Mouse (Mus musculus) midbrain, embryonic 15.5 days (tissue): ENCODE measurements around the gene Slc36a3. TPM values are rescaled to one million over a fixed set of nuclear protein-coding genes. Genes with fewer than 3 reads are reported as not detected.

ENCODE experiments used
- ATAC-seq: fragments of 200-750 bp; cut with Nextera tagmentation; replicated peaks from 2 replicates; pipeline ENCODE4 v1.8.0; 2017; ENCODE audit warnings: moderate TSS enrichment
- H3K27ac ChIP-seq: fragments of 300-500 bp; sonication (generic); 2 replicates; pipeline ENCODE4 v1.5.1; 2015; ENCODE audit warnings: mild to moderate bottlenecking, inconsistent platforms
- H3K27me3 ChIP-seq: fragments of 300-500 bp; sonication (generic); replicated peaks from 2 replicates; pipeline ENCODE4 v1.6.1; 2015; ENCODE audit warnings: inconsistent platforms
- H3K36me3 ChIP-seq: fragments of 300-500 bp; sonication (generic); replicated peaks from 2 replicates; pipeline ENCODE4 v1.6.1; 2015; ENCODE audit warnings: inconsistent platforms
- H3K4me1 ChIP-seq: fragments of 300-500 bp; sonication (generic); 2 replicates; pipeline ENCODE4 v1.6.1; 2015; ENCODE audit warnings: inconsistent platforms
- H3K4me2 ChIP-seq: fragments of 300-500 bp; sonication (generic); 2 replicates; pipeline ENCODE4 v1.6.1; 2015; ENCODE audit warnings: inconsistent platforms, mild to moderate bottlenecking, moderate library complexity
- H3K4me3 ChIP-seq: fragments of 300-500 bp; sonication (generic); 2 replicates; pipeline ENCODE4 v1.5.1; 2015; ENCODE audit warnings: mild to moderate bottlenecking, inconsistent platforms
- H3K9ac ChIP-seq: fragments of 300-500 bp; sonication (generic); 2 replicates; pipeline ENCODE4 v1.6.1; 2015; ENCODE audit warnings: mild to moderate bottlenecking, inconsistent platforms
- H3K9me3 ChIP-seq: fragments of 300-500 bp; sonication (generic); 2 replicates; pipeline ENCODE4 v1.6.1; 2016; ENCODE audit warnings: inconsistent platforms
- WGBS: fragments of 180-500 bp; shearing (Covaris S2); methylation state at CpG from one replicate; pipeline ENCODE4 v1.1.7; 2015; ENCODE audit warnings: mixed read lengths; 5-methylcytosine and 5-hydroxymethylcytosine counted together
- polyA plus RNA-seq: library from polyadenylated mRNA; unstranded; fragments of >200 nt; fragmentation: Nextera tagmentation; extraction: Ambion mirVana; gene quantifications from 2 replicates; pipeline ENCODE4 v1.2.1, GENCODE M21; 2015

The Slc36a3 gene
- polyA plus RNA-seq, 1 experiment from 2014 or later = not detected

DNA sequence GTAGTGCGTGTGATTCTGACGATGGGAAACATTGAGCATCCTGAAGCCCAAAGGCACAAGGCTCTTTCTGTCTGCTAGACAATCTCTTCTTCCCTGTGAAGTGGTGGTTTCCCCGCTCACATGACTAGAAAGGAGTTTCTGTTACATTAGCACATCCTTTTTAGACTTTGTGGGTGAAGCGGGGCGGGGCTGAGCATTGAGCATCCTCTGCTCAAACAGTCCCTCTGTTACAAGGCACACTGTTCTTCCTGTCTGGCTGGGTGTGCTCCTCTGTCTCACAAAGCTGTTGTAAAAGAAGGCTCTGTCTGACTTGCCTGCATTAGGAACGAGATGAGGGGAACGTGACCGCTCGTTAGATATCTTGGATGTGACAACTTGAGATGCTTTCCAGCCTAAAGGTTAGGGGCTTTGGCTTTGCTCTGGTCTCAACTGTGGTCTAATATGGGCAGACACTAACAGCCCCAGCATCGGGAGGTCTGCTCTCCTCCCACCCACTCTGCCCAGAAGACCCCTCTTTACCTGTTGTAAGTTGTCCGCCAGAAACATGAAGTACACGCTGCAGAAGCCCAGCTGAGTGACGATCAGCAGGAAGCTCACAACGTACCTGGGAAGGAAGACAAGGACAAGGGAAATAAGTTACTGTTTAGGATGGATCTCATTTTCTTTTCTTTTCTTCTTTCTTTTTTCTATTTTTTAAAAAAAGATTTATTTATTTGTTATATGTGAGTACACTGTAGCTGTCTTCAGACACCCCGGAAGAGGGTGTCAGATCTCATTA, 14.5 kb downstream of the Slc36a3 start:
- Histone ChIP-seq H3K27ac (no peak overlapping the region), H3K36me3 (no peaks in the 10 kb centered on the region), H3K4me3 (no peak overlapping the region), H3K4me2 (no peak overlapping the region), H3K9ac (no peak overlapping the region), H3K9me3 (no peaks in the 10 kb centered on the region), H3K27me3 (no peaks in the 10 kb centered on the region), H3K4me1 (no peaks in the 10 kb centered on the region)
- 85% methylated on average over 15 of the region's 15 CpGs for WGBS
- no peak for ATAC-seq

DNA sequence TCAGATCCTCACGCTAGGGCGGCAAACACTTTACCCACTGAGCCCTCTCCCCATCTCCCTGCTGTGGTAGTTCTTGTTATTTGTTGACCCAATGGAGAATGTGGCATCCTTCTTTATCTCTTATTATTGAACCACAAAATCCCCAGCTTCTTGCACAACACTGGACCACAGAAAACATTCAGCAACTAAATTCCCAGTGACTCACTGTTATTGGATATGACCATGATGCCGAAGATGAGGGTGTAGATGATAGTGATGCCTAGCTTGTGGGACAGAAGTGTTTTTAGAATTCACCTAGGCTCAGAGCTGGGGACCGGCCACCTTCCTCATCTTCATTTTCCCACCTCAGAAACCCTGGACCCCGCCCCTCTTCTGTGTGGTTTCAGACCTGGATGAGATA, 16.6 kb downstream of the Slc36a3 start:
- Histone ChIP-seq H3K4me2 (no peak overlapping the region), H3K4me3 (no peak overlapping the region), H3K9me3 (no peaks in the 10 kb centered on the region), H3K9ac (no peak overlapping the region), H3K27ac (no peak overlapping the region), H3K27me3 (no peaks in the 10 kb centered on the region), H3K4me1 (no peaks in the 10 kb centered on the region), H3K36me3 (no peaks in the 10 kb centered on the region)
- 89% methylated on average over 5 of the region's 5 CpGs for WGBS
- no peak for ATAC-seq

DNA sequence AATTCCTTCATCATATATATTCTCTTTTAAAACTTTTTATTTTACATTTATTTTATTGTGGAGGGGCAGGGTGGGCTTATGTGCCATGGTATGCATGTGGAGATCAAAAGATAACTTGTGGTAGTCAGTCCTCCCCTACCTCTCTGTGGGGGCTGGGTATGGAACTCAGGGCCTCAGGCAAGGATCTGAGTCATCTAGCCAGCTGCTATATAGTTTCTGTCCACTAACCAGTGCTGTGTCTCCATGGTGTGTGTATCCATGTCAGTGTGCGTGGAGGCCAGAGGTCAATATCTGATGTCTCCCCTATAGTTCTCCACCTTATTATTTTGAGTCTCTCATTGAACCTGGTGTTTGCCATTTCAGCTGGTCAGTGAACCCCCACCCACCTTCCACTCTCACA, 17.1 kb downstream of the Slc36a3 start:
- Histone ChIP-seq H3K4me3 (no peak overlapping the region), H3K4me2 (no peak overlapping the region), H3K9ac (no peak overlapping the region), H3K27me3 (no peaks in the 10 kb centered on the region), H3K4me1 (no peaks in the 10 kb centered on the region), H3K27ac (no peak overlapping the region), H3K9me3 (no peaks in the 10 kb centered on the region), H3K36me3 (no peaks in the 10 kb centered on the region)
- no peak for ATAC-seq
- 100% methylated on average over 1 of the region's 1 CpGs for WGBS

DNA sequence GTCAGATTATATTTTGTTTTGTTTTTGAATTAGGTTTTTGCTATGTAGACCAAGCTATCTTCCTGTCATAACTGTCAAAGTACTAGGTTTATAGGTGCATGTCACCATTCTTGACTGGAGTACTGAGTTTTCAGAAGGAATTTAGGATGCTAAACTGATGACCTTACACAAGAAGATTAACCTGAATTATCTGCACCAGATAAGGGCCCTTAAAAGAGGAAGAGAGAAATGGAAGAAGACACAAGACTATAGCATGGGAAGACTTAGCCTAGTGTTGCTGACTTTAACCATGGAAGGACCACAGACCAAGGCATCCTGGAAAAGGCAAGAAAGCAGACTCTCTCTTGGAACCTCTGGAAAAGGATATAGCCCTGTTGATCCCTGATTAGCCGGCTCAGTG, 18.3 kb downstream of the Slc36a3 start:
- H3K4me3 ChIP-seq = no peak overlapping the region
- H3K27me3 ChIP-seq = no peaks in the 10 kb centered on the region
- 100% methylated on average over 1 of the region's 1 CpGs for WGBS
- no peak for ATAC-seq
- no peak overlapping the region for H3K27ac ChIP-seq
- H3K9me3 ChIP-seq = no peaks in the 10 kb centered on the region
- no peak overlapping the region for H3K4me2 ChIP-seq
- H3K36me3 ChIP-seq = no peaks in the 10 kb centered on the region
- no peaks in the 10 kb centered on the region for H3K4me1 ChIP-seq
- no peak overlapping the region for H3K9ac ChIP-seq

DNA sequence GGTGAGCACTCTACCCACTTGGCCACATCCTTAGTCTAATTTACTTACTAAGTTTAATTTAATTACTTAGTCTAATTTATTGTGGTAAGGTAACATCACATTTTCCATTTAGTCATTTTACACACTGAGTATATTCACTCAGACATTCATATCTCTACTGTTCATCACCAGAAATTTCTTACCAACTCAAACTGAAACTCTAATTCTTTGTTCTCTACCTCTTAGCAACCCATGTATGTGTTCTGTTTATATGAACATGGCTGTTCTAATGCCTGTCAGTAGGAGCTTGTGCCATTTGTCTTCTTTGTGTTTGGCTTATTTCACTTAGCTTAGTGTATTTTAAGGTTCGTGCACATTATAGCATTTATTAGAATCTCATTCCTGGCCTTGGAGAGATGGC, 19.6 kb downstream of the Slc36a3 start:
- no peak for ATAC-seq
- H3K4me1 ChIP-seq = no peaks in the 10 kb centered on the region
- H3K36me3 ChIP-seq = no peaks in the 10 kb centered on the region
- no peaks in the 10 kb centered on the region for H3K27me3 ChIP-seq
- no peaks in the 10 kb centered on the region for H3K9me3 ChIP-seq
- H3K4me3 ChIP-seq = no peak overlapping the region
- H3K27ac ChIP-seq = no peak overlapping the region
- H3K4me2 ChIP-seq = no peak overlapping the region
- 76% methylated on average over 1 of the region's 1 CpGs for WGBS
- H3K9ac ChIP-seq = no peak overlapping the region

DNA sequence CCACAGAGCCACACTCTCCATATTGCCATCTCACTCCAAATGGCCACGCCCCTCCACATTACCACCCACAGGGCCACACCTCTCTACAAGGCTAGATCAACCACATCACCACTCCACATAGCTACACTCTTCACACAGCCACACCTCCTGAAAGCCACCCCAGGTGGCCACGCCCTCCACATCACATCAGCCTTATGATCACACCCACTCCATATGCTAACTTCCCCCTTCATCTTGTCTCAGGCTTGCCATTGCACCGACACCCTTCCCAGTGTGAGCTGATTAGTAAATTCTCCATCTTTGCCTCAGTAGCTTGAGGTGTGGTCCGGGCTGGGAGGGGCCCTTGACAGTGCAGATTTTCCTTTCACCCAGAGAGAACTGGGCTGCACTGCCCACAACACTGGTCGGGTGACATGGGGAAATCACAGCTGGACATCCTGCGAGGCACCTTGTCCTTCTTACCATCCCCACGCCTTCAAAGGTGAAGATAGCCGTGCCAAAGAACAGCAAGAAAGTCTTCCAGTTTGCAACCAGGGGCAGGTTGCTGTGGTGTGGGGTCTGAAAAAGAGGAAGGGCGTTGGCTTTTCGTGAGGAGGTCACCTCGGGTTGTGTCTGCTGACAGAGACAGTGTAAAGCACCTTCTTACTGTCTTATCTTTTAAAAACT, 20.3 kb downstream of the Slc36a3 start:
- Histone ChIP-seq H3K4me2 (no peak overlapping the region), H3K9ac (no peak overlapping the region), H3K9me3 (no peaks in the 10 kb centered on the region), H3K27me3 (no peaks in the 10 kb centered on the region), H3K4me3 (no peak overlapping the region), H3K27ac (no peak overlapping the region), H3K36me3 (no peaks in the 10 kb centered on the region), H3K4me1 (no peaks in the 10 kb centered on the region)
- no peak for ATAC-seq
- WGBS = 90% methylated on average over 11 of the region's 11 CpGs

DNA sequence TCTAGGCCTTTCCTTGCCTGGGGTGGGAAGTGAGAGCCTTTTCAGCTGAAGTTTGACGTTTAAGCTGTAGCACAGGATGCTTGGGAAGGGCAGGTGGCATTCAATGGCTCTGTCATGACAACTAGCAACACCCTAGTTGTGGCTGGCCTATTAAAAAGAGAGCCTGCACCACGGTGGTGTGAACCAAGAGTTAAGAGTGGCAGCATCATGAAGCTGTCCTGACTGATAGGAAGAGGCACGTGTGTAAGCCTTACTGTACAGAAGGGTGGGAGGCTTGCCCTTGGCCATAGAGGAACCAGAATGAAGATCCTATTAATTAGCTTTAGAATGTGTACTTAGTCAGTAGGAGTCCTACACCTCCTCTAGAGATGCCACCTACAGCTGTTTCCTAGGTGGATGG, 23.1 kb downstream of the Slc36a3 start:
- H3K9ac ChIP-seq = no peak overlapping the region
- H3K36me3 ChIP-seq = no peaks in the 10 kb centered on the region
- no peaks in the 10 kb centered on the region for H3K9me3 ChIP-seq
- H3K4me1 ChIP-seq = no peaks in the 10 kb centered on the region
- H3K4me2 ChIP-seq = no peak overlapping the region
- no peak for ATAC-seq
- no peaks in the 10 kb centered on the region for H3K27me3 ChIP-seq
- 70% methylated on average over 3 of the region's 3 CpGs for WGBS
- H3K4me3 ChIP-seq = no peak overlapping the region
- H3K27ac ChIP-seq = no peak overlapping the region

DNA sequence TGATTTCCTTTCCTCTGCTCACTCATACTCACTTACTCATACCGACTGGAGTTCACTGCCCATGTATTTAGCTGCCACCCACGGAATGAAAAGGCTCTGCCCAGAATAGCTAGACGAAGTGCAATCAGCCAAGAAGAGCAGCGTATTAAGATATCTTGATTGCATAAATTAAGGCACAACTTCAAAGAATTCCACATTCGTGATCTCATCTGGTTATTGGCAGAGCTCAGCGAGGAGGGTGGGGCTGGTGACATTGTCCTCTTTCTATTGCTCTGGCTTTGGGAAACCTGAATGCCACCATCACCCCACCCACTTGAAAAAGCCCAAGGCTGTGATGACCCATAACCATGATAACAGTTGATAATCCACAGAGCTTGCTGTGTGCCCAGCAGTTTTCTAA, 23.6 kb downstream of the Slc36a3 start:
- 56% methylated on average over 6 of the region's 6 CpGs for WGBS
- no peaks in the 10 kb centered on the region for H3K9me3 ChIP-seq
- H3K4me3 ChIP-seq = no peak overlapping the region
- H3K27ac ChIP-seq = no peak overlapping the region
- H3K9ac ChIP-seq = no peak overlapping the region
- no peak overlapping the region for H3K4me2 ChIP-seq
- ATAC-seq = no peak
- H3K4me1 ChIP-seq = no peaks in the 10 kb centered on the region
- H3K36me3 ChIP-seq = no peaks in the 10 kb centered on the region
- no peaks in the 10 kb centered on the region for H3K27me3 ChIP-seq

DNA sequence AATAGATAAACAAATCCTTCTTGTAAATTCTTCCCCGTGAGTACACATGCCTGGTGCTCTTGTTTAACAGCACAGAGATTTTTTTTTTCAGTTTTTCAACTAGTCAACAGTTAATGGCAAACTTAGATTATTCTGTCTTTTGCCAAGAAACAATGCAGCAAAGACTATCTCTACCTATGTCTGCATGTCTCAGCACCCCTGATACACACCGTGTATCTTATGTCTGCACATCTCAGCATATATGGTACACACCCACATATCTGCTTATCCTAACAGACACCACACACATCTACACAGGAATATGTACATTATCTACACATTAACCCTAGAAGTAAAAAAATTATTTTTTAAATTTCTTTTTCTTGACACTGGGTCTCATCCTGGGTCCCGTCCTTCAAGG, 24.8 kb downstream of the Slc36a3 start:
- no peak overlapping the region for H3K27ac ChIP-seq
- H3K36me3 ChIP-seq = no peaks in the 10 kb centered on the region
- no peaks in the 10 kb centered on the region for H3K27me3 ChIP-seq
- WGBS = 84% methylated on average over 3 of the region's 3 CpGs
- ATAC-seq = no peak
- no peaks in the 10 kb centered on the region for H3K9me3 ChIP-seq
- H3K4me1 ChIP-seq = no peaks in the 10 kb centered on the region
- H3K4me3 ChIP-seq = no peak overlapping the region
- no peak overlapping the region for H3K9ac ChIP-seq
- no peak overlapping the region for H3K4me2 ChIP-seq

DNA sequence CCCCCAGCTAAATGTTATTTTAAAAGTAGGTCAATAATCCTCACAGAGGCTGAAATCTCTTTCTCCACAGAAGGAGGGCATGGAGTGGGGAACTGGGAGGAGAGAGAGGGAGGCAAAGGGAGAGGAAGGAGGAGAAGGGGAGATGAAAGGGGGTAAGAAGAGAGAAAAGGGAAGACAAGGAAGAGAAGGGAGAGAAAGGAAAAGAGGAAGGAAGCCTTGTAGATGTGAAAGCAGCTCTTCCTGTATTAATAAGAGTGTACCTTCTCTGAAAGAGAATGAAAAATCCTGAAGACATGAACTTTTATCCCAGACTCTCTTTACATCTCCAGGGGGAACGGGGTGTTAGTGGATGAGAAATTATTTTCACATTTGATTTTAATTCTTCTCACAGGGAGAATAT, 30.1 kb downstream of the Slc36a3 start:
- Histone ChIP-seq H3K4me3 (no peak overlapping the region), H3K9me3 (no peaks in the 10 kb centered on the region), H3K9ac (no peak overlapping the region), H3K27ac (peak overlapping the region; percentile 57; the same call in 1 of the 2 replicates), H3K4me1 (peaks cover 7% of the 10 kb centered on the region; the same call in 1 of the 2 replicates), H3K4me2 (no peak overlapping the region), H3K36me3 (no peaks in the 10 kb centered on the region), H3K27me3 (no peaks in the 10 kb centered on the region)
- no peak for ATAC-seq
- 89% methylated on average over 1 of the region's 1 CpGs for WGBS

DNA sequence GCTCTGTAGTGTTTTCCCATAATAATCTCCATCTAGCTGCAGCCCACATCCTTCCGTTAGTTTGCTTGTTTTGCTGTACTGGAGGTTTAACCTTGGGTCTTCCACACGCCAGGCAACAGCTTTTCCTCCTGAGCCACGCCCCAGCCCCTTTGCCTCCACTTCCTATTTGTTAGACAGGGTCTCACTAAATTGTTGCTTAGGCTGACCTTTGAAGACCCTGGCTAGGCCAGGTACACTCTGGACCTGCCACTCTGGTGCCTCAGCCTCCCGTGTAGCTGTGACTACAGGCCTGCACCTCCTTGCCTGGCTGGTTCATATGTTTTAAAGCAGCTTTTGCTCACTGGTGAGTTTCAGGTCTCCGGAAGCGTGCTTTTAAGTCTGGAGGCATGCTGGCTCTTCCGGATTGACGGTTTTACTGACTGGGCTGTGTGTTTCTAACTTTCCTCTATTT, 30.7 kb downstream of the Slc36a3 start:
- 78% methylated on average over 8 of the region's 8 CpGs for whole genome bisulfite sequencing
- no peak for ATAC-seq

DNA sequence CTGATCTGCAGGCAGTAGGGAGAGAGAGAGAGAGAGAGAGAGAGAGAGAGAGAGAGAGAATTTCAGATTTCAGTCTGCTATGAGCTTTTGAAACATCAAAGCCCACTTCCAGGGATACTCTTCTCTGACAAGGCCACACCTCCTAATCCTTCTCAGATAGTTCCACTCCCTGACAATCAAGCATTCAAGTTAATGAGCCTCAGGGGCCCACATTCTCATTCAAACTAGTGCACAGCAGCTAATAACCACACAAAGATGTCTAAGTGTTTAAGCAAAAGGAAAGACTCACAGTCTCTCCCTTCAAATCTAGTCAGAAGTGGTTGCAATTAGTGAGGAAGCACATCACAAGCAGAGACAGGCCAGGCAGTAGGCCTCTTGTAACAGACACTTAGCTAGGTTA, 31.2 kb downstream of the Slc36a3 start:
- no peak overlapping the region for H3K9ac ChIP-seq
- H3K4me3 ChIP-seq = no peak overlapping the region
- H3K36me3 ChIP-seq = no peaks in the 10 kb centered on the region
- no peak overlapping the region for H3K27ac ChIP-seq
- no peak overlapping the region for H3K4me2 ChIP-seq
- H3K9me3 ChIP-seq = no peaks in the 10 kb centered on the region
- H3K4me1 ChIP-seq = peaks cover 7% of the 10 kb centered on the region; the same call in 1 of the 2 replicates
- no peak for ATAC-seq
- no peaks in the 10 kb centered on the region for H3K27me3 ChIP-seq

More for the DNA sequence above, 30.7 kb downstream of the Slc36a3 start:
- H3K9me3 ChIP-seq = no peaks in the 10 kb centered on the region
- no peak overlapping the region for H3K4me2 ChIP-seq
- no peak overlapping the region for H3K4me3 ChIP-seq
- no peak overlapping the region for H3K9ac ChIP-seq
- no peaks in the 10 kb centered on the region for H3K27me3 ChIP-seq
- peaks cover 7% of the 10 kb centered on the region; the same call in 1 of the 2 replicates for H3K4me1 ChIP-seq
- H3K27ac ChIP-seq = peak overlapping the region; percentile 57
- no peaks in the 10 kb centered on the region for H3K36me3 ChIP-seq

DNA sequence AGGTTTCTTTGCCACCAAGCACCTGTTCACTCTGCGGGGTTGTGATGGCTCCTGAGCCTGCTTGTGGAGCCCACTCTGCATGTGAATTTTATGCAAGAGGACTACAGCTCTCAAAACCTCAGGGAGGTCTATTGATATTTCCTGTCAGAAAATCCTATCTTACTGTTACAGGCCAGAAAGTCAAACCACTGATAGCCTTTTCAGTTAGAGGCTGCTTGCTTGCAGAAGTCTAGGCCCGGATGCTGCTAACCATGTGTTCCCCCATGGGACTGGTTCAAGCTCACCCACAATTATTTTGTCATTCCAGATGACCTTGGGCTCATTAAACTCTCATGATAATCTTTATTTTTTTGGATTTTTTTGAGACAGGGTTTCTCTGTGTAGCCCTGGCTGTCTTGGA, 34.5 kb downstream of the Slc36a3 start:
- no peak for ATAC-seq

More for the DNA sequence above, 34.5 kb downstream of the Slc36a3 start:
- 95% methylated on average over 2 of the region's 2 CpGs for WGBS
- no peak overlapping the region for H3K27ac ChIP-seq
- no peaks in the 10 kb centered on the region for H3K36me3 ChIP-seq
- H3K9me3 ChIP-seq = no peaks in the 10 kb centered on the region
- H3K4me1 ChIP-seq = peaks cover 7% of the 10 kb centered on the region; the same call in 1 of the 2 replicates
- H3K4me2 ChIP-seq = no peak overlapping the region
- H3K4me3 ChIP-seq = no peak overlapping the region
- H3K27me3 ChIP-seq = no peaks in the 10 kb centered on the region
- no peak overlapping the region for H3K9ac ChIP-seq
